Mouse (Mus musculus) gastrocnemius, postnatal 14 days (tissue): ENCODE results near the gene Gm614. TPM values are rescaled to one million over a fixed set of nuclear protein-coding genes. Genes with fewer than 3 reads are reported as not detected.

Experiments used
- DNase-seq: peaks from one replicate; pipeline ENCODE4 v3.0.0; 2021; ENCODE audit warnings: mixed read lengths
- intact Hi-C: fragments of 180-260 bp; cut with DNase I; formaldehyde crosslinking; loops from one replicate; pipeline ENCODE4 v1.15.1; 2025; ENCODE audit warnings: low total_unique reads
- long read RNA-seq, 2 experiments: library from polyadenylated mRNA; stranded (forward); transcript quantifications; one replicate each; pipeline ENCODE4 v2.0.0; 2021
- total RNA-seq, 2 experiments: library from RNA; stranded (reverse); gene quantifications; 2 replicates each; pipeline ENCODE4 v1.2.3; 2021

The Gm614 gene
- not detected for total RNA-seq
- long read RNA-seq, experiment 1 = 0 reads
- long read RNA-seq, experiment 2 = 0 reads

- intact Hi-C loops = no loop called here
- no peak for DNase-seq
These were observed at the start of gene Gm614 for GRCm38 (mm10) chrX:101263892-101264291. Gene Gm614 (minus strand): TSS chrX:101263992.

DNA sequence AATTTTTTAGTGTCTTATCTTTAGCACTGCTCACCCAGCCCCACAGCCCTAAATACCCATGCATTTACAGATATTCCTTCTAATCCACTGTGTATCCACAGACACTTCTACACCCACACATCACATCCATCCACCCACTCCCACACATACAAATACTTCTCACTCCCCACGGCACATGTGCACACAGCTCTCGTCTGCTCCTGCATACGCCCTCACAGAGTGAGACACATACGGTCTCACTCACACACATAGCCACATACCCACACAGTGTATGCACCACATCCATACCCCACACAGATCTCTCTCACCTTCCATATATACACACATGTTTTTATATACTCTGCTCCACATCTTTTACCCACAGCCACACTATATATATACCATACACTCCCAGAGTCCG is 45.5 kb upstream of the Gm614 start:
- intact Hi-C loops = no loop called here
- DNase-seq = no peak

- no peak for DNase-seq
- intact Hi-C loops = no loop called here
These were observed 40.9 kb upstream of the Gm614 start for GRCm38 (mm10) chrX:101304646-101305045.

DNA sequence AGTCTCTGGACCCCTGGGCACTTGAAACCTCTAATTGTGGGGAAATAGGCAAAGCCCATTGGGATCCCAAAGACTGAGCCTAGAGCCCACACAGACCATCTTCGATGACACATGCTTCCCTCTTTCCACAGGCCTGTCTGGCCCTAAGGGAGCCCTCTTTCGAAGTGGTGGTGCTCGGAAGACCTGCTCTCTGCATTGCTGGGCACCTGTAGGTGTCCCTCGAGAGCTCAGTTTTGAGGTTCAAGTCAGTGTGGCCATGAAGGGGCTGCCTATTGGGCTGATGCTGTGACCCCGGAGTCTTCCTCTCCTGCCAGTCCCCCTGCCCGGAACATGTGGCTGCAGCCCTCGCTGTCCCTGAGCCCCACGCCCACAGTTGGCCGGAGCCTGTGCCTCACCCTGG is 37.9 kb upstream of the Gm614 start:
- intact Hi-C loops = no loop called here
- DNase-seq = no peak

DNA sequence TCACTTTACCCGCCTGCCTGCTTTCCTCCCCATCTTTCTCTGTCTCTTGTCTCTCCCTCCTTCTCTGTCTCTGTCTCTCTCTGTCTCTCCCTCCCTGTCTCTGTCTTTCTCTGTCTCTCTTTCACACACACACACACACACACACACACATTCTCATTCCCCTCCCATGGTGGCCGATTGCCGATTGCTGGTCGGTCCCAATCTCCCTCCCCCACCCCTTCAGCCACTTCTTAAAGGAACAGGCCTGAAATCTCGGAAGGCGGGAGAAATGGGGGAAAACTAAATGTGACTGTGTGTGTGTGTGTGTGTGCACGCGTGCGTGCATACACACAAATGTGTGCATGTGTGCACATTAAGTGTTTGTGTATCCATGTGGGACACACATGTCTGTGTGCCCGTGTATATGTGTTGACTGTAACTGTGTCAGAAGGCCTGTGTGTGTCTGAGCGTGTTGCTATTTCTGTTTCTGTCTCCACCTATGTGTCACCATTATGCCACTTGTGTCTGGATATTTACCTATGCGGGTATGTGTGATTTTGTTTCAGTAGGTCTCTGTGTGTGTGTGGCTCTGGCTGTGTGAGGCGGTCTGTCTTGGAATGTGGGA is 36.7 kb upstream of the Gm614 start:
- DNase-seq = peak; percentile 25
- intact Hi-C loops = no loop called here

GRCm38 (mm10) chrX:101299473-101300426 is 36.0 kb upstream of the Gm614 start:
- intact Hi-C loops = no loop called here
- DNase-seq = no peak

DNA sequence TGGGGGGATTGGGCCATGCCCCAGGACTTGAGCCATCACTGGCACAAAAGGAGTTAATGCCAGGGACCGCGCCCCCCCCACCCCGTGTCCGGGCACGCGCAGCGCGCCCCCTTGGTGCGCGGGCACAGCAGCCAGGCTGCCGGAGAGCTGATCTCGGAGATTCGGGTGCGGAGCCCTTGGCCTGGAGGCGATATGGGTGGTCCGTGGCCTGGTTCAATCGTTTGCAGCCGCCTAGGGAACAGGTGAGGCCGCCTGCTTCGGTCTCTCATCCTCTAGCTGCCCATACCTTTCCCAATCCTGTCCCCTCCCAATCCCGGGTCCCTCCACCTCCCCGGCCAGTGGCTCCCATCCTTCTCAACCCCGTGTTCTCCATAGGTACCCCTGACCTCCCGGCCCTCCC is 35.3 kb upstream of the Gm614 start, which contains the start of gene Nlgn3:
Nlgn3 (plus strand) TSS at position 114 of the 400 bp plus-strand sequence.
- DNase-seq = no peak
- intact Hi-C loops = no loop called here

DNA sequence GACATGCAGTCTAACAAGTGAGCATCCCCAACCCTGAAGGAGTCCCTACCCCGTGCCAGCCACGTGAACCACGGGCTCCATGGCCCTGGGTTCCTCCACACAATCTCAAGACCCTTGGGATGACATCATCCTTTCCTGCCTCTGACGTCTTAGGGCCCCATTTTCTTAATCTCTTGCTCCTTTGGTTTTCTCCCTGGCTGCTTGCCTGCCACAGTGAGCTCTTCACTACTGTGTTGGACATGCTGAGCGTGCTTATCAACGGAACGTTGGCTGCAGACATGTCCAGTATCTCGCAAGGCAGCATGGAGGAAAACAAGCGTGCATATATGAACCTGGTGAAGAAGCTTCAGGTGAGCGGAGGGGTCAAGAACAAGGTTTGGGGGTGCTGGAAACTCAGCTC is 26.3 kb upstream of the Gm614 start:
- intact Hi-C loops = no loop called here
- no peak for DNase-seq

DNA sequence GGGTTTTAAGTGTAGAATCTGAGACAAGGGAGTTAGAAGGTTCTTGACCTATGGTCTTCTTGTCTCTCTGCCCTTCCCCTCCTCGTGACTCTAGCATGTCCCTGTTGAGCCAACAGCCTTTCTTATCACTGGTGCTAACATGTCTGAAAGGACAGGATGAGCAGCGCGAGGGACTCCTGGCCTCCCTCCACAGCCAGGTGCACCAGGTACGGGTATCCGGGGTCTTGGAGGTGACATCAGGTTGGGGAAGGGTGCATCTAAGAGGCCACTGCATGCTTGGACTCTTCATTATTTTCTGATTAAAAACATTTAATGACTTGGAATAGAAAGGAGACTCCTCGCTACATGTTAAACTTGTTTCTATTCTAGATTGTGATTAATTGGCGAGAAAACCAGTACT is 25.2 kb upstream of the Gm614 start:
- intact Hi-C loops = no loop called here

GRCm38 (mm10) chrX:101288432-101288831 is 24.6 kb upstream of the Gm614 start:
- intact Hi-C loops = no loop called here

More for the DNA sequence above, 25.2 kb upstream of the Gm614 start:
- DNase-seq = no peak

DNA sequence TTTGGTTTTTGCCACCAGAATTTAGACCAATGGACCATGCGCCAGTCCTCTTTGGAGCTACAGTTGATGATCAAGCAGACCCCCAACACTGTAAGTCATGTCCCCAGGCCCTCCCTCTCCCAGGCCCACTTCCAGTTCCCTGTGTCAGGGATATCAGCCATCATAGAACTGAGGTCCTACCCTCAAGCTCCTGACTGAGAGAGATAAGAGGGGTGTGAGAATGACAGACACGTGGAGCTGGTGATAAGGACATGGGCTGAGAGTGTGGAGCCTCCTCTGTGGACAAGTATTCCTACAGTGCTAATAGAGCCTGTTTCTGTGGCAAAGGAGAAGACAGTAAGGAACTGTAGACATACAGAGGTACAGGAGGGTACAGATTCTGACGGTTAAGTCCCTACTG is 23.8 kb upstream of the Gm614 start:
- DNase-seq = no peak
- intact Hi-C loops = no loop called here

More at GRCm38 (mm10) chrX:101288432-101288831, 24.6 kb upstream of the Gm614 start:
- DNase-seq = no peak

- DNase-seq = no peak
- intact Hi-C loops = no loop called here
These were observed 22.3 kb upstream of the Gm614 start for GRCm38 (mm10) chrX:101285953-101286670.

DNA sequence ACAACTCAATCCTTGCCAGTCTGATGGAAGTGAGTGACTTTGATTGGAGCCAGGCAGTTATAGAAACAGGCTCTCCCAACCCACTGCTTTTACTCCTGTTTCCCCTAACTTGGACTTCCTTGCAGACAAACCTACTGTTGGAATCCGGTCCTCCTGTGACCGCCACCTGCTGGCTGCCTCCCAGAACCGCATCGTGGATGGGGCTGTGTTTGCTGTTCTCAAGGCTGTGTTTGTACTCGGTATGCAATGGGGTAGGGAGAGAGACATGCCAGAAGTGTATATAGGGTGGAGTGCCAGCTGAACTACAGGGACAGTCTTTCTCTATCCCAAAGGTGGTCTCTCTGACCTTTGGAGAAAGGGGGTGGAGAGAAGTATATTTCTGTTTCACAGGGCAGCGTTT is 21.7 kb upstream of the Gm614 start:
- intact Hi-C loops = no loop called here
- DNase-seq = peak; percentile 38

DNA sequence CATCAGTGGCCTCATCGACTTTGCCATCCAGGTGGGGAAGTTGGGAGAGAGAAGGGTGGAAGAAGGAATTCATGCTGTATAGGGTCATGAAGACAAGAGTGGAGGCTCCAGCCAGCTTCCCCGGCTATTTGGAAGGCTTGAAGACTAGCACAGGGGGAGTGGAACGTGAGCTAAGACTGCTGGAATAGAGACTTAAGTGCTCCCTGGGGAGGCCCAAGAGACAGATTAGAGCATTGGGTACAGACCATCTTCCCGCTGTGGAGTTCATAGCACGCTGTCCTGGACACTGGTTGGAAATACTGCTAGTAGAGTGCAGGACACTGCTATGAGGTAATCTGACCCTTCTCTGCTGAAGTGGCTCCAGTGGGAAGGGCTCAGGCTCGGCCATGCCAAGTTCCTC is 19.0 kb upstream of the Gm614 start:
- no peak for DNase-seq
- intact Hi-C loops = no loop called here

- peak; percentile 93 for DNase-seq
- intact Hi-C loops = no loop called here
These were observed 10.3 kb upstream of the Gm614 start, which contains the start of gene Med12 for GRCm38 (mm10) chrX:101273875-101274738. Gene Med12 (plus strand): TSS chrX:101274030.

DNA sequence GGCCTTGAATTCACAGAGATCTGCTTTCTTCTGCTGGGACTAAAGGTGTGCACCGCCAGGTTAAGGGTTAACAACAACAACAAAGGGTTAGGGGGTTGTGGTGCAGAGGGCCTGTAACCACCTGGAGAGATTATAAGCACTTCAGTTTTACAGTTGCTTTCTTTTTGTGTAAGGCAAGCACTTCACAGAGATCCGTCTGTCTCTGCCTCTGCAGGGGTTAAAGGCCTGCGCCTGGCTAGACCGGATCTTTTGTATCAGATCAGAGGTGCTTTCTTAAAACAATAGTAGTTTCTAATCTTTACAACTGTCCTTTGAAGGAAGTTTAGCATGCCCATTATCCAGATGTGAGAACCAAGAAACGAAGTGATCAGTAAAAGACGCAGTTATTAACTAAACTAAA is 9.6 kb upstream of the Gm614 start:
- intact Hi-C loops = no loop called here
- DNase-seq = no peak

DNA sequence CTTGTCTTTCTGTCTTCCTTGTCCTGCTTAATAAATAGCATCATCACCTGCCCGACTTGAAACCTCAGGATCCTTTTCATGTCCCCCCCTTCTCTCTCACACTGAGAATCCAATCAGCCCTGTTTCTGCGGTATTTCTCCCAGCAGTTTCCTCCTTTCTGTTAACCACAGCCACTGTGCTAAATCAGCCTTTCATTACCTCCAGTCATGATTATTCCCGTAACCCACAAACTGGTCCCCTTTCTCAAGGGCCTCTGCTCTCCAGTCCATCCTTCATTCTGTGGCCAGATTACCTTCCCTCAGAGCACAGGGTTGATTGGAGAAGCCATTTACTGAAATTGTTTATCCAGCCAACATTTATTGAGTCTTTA is 4.9 kb upstream of the Gm614 start, which contains the start of gene Gm20489:
Gm20489 (minus strand) TSS at position 269 of the 370 bp plus-strand sequence.
- intact Hi-C loops = no loop called here
- no peak for DNase-seq

- no peak for DNase-seq
- intact Hi-C loops = no loop called here
These were observed 4.4 kb upstream of the Gm614 start, which contains the start of gene Il2rg for GRCm38 (mm10) chrX:101268025-101268754. Gene Il2rg (minus strand): TSS chrX:101268255.
